Mouse (Mus musculus) splenic B cell, adult 2 months (primary cell): Measurements from ENCODE around the gene Ddx46.

Source experiments
- DNase-seq: peaks from one replicate; pipeline ENCODE4 v3.0.0-alpha.2; 2011; ENCODE audit warnings: low read depth, low spot score
- H3K27me3 ChIP-seq: 2 replicates; pipeline ENCODE4 v1.6.1; 2012; ENCODE audit warnings: mild to moderate bottlenecking, low read length, moderate library complexity, mixed read lengths; ENCODE audit not compliant: control insufficient read depth, poor library complexity, insufficient read depth, severe bottlenecking
- H3K36me3 ChIP-seq: 2 replicates; pipeline ENCODE4 v1.6.1; 2012; ENCODE audit warnings: mild to moderate bottlenecking, low read length, moderate library complexity, mixed read lengths; ENCODE audit not compliant: control insufficient read depth, poor library complexity, insufficient read depth, severe bottlenecking

Gene Ddx46

DNA sequence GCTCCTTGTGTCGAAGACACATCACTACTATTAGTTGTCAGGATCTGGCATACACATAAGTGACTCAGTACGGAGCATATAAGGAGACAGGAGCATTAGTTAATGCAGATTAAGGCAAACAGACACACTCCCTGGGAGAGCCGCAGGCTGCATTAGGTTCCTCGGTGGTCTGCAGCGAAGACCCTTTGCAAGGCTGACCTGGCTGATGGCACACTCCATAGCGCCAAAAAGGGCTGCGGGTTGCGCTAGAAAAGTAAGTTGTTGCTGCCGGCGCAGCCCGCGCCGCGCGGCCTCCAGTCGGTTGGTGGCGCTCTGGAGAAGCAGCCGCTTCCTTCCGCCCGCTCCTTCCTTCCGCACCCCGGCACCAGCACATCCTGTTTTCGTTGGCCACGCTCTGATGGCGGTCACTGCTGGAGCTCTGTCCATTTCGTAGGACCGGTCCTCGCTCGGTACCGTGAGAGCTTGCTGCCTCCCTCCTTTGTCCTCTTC lies at the start of gene Ddx46:
Ddx46 (plus strand) TSS at position 389 of the 489 bp plus-strand sequence.
- H3K27me3 ChIP-seq, result no peaks in the 10 kb centered on the region
- DNase-seq, result peak; percentile 94

DNA sequence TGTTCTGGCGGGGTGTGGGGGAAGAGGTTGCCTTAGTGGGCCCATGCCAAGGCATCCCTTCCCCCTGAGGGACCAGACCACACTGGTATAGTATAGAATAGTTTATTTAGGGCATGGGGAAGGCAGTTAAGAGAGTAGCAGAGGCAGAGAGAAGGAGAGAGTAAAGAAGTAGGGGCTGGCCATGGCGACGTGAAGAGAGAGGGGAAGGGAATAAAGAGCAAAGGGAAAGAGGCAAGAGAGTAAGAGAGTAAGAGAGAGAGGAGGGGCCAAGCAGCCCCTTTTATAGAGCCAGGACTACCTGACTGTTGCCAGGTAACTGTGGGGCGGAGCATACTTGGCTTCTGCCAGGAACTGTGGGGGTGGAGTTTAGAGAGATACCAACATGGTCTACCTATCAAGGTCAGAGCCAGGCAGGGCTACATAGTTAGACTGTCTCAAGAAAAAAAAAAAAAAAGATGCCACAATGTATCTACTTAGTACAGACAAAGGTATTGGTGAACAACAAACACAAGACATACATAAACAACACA lies 42.8 kb upstream of the Ddx46 start:
- Histone ChIP-seq H3K27me3 (no peaks in the 10 kb centered on the region), H3K36me3 (peaks cover 15% of the 10 kb centered on the region)
- DNase-seq, result no peak

More for the DNA sequence above, at the start of gene Ddx46:
- H3K36me3 ChIP-seq, result peaks cover 2% of the 10 kb centered on the region; the same call in 1 of the 2 replicates

DNA sequence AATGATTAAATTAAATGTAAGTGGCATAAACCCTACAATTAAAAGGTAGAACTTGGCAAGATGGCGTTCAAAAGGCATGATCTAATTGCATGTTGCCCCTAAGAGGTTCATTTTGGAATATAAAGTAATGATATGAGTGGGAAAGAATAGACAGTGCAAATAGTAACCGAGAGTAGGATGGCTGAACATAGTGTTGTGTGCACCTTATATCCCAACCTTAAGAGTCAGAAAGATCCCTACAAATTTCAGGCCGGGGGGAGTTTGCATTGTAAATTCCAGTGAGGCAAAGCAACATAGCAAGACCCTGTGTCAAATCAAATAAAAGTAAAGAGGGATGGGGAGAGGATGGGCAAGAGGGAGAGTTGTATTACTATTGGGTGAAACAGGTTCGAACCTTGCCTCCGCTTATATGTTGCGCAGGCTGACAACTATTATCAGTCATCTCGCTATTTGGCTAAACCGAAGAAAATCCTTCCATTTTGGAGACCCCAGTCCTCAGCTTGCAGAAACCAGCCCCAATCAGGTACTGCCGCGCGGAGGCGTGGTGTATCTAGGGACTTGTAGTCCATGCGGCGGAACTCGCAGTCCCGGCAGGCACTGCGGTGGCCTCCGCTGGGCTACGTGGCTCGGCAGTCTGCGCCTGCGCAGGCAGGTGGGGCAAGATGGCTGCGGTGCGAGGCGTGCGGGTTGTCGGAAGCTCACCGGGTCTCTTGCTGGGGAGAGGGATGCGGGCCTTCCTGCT lies 42.1 kb upstream of the Ddx46 start:
- peak; percentile 97 for DNase-seq
- no peaks in the 10 kb centered on the region for H3K27me3 ChIP-seq
- peaks cover 18% of the 10 kb centered on the region for H3K36me3 ChIP-seq

DNA sequence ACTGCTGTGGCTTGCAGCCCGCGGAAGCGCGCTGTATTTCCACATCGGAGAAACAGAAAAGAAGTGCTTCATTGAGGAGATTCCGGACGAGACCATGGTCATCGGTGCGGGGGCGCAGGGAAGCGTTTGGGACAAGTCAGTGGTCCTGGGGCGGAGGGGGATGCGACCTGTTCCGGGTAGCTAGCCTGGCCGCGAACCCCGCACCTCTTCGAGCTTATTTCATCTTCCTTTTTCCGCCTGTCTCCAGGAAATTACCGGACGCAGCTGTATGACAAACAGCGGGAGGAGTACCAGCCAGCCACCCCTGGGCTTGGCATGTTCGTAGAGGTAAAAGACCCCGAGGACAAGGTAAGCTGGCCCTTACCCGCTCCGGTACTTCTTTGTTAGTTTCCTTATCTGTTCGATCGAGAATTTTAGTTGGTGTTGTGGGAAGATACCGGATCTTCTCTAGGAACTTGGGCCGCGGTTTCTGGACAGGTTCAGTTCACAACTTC lies 41.5 kb upstream of the Ddx46 start:
- DNase-seq, result no peak
- H3K27me3 ChIP-seq, result no peaks in the 10 kb centered on the region
- H3K36me3 ChIP-seq, result peaks cover 18% of the 10 kb centered on the region

DNA sequence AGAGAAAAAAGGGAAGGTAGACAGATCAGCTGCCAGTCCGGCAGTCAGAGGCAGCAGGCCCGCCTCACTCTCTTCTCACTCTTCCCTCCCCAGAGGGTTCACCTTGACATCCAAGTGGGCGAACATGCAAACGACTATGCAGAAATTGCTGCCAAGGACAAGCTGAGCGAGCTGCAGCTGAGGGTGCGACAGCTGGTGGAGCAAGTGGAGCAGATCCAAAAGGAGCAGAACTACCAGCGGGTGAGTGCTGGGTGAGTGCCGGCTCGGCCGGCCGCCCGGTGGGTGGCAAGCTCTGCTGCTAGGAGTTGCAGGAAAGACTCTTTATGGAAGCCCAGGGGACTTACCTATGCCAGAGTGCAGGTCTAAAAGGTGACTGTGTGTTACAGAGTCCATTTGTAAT lies 39.5 kb upstream of the Ddx46 start:
- no peak for DNase-seq
- Histone ChIP-seq H3K36me3 (peaks cover 18% of the 10 kb centered on the region), H3K27me3 (no peaks in the 10 kb centered on the region)

DNA sequence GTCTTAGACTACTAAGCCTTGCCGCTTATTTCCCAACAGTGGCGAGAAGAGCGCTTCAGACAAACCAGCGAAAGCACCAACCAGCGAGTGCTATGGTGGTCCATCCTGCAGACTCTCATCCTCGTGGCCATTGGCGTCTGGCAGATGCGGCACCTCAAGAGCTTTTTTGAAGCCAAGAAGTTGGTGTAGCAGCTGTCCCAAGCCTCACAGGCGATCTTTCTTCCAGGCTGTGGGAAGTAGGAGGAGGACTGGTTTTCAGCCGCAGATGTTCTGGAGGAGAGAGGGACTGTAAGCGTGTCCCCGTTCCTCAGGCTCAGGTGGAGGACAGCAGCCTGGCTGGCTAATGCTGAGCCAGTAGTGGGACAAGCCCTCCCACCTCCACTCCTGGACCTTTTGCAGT lies 38.0 kb upstream of the Ddx46 start:
- Histone ChIP-seq H3K36me3 (peaks cover 18% of the 10 kb centered on the region), H3K27me3 (no peaks in the 10 kb centered on the region)
- DNase-seq, result no peak

DNA sequence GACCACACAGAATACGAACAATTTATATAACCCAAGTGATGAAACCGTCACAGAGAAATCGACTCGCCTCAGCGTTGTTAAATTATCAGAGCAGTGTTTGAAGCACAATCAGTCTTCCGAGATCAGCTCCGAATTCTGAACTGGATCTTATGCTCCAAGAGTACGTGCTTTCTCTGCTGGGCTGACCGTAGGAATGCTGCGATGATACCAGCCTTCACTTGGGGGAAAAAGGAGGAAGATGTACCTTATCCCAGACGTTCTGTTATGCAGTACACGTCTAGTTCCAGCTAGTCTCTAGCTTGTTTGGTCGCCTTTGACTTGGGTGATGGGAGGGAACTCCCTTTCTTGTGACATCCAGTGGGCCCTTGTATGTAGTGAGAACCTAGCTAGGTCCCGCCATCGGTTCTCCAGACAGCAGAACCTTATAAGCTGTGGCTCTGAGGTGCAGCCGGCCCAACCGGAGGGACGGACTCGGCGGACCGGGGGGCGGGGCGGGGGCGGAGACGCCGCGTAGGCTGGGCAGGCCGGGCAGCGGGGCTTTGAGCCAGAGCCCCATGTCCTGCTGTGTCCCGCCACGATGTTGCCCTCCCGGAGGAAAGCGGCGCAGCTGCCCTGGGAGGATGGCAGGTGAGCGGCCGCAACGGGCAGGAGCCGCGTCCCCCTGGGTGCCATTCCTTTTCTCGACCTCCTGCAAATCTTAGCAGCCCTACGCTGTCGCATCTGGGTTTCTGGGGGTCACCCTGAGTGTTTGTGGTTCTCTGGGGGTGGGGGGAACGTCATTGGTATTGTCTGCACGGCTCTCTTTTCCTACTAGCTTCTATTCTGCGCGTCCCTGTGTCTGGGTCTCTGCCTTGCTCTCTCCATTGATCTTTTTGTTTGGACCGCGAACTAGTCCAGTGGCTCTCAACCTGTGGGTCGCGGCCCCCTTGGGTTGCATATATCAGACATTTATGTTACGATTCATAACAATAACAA lies 35.0 kb upstream of the Ddx46 start, which contains the start of gene B4galt7:
B4galt7 (plus strand) TSS at position 331 of the 975 bp plus-strand sequence.
- peaks cover 15% of the 10 kb centered on the region for H3K36me3 ChIP-seq
- H3K27me3 ChIP-seq, result no peaks in the 10 kb centered on the region

DNA sequence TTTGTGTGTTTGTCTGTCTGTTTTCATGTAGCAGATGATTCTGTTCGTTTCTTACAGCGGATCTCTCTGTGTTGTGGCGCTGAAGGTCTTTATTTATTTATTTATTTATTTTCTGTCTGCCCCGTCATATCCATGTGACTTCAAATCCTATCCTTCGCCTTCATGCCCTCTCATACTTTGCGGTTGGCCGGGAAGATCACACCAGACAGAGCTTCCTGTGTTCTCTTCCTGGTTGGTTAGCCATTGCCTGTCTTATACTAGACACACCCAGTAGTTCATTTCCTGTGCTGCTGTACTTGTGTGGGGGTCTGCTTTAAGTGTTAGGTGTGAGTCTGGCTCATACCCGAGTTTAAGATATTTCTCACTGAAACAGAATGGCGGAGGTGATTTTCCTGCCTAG lies 34.2 kb upstream of the Ddx46 start:
- peak; percentile 55 for DNase-seq
- Histone ChIP-seq H3K36me3 (peaks cover 14% of the 10 kb centered on the region), H3K27me3 (no peaks in the 10 kb centered on the region)

More for the DNA sequence above, 35.0 kb upstream of the Ddx46 start, which contains the start of gene B4galt7:
- DNase-seq, result peak; percentile 80

DNA sequence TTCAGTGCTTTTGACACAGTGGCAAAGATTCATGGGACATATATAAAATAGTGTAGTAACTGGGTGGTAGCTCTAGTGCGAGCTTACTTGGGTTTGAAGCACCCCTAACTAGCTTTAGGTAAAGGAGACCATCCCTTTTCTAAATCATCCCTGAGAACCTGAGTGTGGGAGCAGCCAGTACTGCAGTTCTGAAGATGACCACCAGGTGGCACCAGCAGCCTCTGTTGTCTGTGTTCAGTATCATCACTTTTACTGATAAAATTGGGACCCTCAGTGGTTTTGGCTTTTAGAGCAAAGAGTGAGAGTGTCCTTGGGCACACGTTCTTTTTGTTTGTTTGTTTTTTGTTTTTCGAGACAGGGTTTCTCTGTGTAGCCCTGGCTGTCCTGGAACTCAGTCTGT lies 33.2 kb upstream of the Ddx46 start:
- H3K27me3 ChIP-seq, result no peaks in the 10 kb centered on the region
- H3K36me3 ChIP-seq, result peaks cover 8% of the 10 kb centered on the region; the same call in 1 of the 2 replicates
- peak; percentile 86 for DNase-seq

DNA sequence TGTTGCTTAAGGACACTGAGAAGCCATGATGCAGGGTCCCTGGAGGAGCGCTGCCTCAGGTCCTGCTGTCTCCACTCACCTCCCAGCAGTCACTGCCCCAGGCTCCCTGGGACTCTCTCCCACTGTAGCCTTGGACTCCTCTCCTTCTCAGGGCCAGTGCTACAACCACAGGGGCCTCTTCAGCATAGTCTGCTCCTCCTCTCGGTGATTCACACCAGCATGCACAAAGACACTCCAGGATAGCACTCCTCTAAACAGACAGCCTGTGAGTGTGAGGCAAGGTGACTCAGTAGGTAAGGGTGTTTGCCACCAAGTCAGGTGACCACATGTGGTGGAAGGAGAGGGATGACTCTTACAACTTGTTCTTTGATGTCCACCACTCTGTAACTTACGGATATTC lies 30.2 kb upstream of the Ddx46 start:
- Histone ChIP-seq H3K36me3 (peaks cover 5% of the 10 kb centered on the region; the same call in 1 of the 2 replicates), H3K27me3 (no peaks in the 10 kb centered on the region)
- DNase-seq, result no peak

DNA sequence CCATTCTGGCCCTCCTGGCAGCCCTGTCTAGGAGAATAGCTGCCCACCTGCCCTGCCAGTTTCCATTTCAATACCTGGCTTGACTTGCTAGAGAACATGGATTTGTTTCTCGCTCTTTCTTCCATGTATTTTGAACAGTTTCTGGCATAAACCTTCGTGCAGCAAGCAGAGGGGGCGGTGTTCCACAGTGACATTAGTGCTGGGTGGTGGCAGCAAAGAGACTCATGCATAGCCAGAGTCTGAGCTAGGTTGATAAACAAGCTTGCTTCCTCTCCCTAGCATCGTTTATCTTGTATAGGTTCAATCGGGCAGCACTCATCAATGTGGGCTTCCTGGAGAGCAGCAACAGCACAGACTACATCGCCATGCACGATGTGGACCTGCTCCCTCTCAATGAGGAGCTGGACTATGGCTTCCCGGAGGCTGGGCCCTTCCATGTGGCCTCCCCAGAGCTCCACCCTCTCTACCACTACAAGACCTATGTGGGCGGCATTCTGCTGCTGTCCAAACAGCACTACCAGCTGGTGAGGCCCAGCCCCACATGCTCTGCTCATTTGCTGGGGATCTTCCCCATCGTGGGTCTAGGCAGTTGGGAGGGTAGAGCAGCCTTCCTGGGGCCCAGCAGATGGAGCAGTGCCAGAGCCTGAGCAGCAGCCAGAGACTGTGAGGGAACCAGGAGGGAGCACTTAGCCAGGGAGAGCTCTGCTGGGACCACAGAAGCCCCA lies 27.8 kb upstream of the Ddx46 start:
- Histone ChIP-seq H3K36me3 (peaks cover 11% of the 10 kb centered on the region; the same call in 1 of the 2 replicates), H3K27me3 (no peaks in the 10 kb centered on the region)
- DNase-seq, result no peak

DNA sequence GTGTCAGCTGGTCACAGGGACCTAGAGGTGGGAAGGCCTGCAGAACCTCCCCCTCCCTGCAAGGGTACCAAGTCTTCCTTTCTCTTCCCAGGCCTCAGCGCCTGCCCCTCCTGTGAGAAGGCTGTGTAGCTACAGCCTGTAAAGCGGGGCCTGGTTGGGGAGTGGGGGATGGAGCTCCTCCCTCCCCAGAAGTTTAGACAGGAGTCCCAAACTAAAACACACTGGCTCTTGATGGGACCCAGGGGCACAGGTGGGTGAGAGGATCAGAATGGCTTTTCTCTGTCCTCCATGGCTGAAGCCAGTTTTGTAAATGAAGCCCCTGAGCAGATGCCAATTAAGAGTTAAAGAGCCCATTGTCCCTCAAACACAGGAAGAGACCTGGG lies 27.2 kb upstream of the Ddx46 start:
- H3K36me3 ChIP-seq, result peaks cover 11% of the 10 kb centered on the region; the same call in 1 of the 2 replicates
- no peaks in the 10 kb centered on the region for H3K27me3 ChIP-seq
- no peak for DNase-seq

DNA sequence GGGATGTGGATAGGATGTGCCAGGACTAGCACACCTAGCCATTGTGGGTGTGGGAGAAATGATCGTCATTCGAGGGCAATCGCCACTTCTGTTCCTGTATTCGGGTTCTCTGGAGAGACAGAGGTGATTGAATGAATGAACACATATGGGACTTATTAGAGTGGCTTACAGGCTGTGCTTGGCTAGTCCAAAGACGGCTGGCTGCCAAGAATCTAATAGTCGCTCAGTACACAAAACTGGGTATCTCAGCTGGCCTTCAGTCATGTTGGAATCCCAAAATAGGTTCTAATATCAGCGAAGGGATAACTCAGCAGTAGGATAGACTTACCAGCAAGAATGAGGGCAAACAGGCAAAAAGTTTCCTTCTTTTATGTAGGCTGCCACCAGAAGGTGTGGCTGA lies 22.8 kb upstream of the Ddx46 start:
- H3K27me3 ChIP-seq, result no peaks in the 10 kb centered on the region
- H3K36me3 ChIP-seq, result peaks cover 9% of the 10 kb centered on the region; the same call in 1 of the 2 replicates
- no peak for DNase-seq

DNA sequence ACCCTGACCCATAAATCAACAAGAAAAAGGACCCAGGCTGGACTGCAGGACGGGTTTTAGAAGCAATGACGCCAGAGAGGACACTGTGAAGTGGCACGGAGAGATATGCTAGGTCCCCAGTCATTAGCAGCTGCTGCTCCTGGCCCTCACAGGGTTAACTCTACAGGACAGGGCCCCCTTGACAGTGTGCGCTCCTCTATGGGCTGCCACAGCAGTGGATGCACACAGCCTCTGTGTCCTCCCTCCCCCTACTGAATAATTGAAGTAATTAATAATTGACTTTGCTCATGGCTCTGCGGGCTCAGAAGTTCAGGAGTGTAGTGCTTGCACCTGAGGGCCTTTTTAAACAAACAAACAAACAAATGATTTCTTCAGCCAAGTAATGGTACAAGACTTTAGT lies 21.4 kb upstream of the Ddx46 start:
- Histone ChIP-seq H3K36me3 (peaks cover 9% of the 10 kb centered on the region; the same call in 1 of the 2 replicates), H3K27me3 (no peaks in the 10 kb centered on the region)
- DNase-seq, result no peak
